Mouse (Mus musculus): ENCODE results near the gene Cuta.

The Cuta gene

DNA sequence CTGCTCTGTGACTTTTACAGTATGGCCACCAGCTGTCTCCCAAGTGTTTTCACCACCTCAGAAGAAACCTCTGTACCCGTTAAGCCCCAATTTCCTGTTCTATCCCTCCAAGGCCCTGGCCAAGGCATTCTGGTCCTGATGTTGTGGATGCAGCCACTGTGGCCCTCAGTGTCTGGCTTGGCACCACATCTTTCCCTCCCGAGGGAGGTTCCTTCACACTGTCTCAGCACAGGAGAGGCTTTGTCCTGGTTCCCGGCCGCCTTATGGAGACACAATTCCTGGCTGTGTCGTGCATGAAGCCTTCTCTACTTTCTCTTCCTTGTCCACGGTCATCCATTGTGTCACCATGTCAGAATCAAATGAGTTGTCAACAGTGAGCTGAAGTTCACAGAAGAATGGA is 45.9 kb downstream of the Cuta start:
- in situ Hi-C loops (cut with MboI, MseI), result no loop called here

DNA sequence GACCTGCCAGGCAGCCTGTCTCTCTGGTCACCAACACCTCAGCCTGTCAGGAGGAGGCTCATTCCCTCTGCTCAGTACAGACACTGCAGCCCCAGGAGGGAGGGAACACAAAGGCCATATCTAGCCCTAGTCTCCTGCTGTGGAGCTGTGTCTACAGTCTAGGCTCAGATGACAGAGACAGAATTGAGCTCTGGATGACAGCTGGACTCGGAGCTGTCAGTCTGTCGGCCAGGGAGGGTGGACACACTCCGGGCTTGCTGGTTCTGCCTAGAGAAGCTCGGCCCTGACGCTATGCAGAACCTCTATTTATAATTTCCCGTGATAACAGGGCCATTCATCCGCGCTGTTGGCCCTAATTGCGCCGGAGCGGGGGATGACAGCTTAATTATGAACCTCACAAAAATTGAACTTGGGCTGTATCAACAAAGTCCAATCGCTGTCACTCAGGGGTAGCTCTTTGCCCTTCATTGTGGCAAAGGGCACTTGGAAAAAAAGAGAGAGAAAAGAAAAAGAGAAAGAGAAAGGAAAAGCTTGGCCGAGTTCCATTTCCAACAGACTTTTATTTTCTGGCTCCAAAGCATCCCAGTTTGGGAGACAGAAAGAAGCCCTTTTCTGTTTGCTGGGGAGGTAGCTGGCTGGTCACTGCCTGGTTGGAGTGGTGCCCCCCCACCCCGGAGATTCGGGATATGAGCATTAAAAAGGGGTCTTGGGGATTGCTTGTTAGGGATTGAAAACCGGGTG is 46.6 kb downstream of the Cuta start:
- in situ Hi-C loops (cut with MboI, MseI), result no loop called here

DNA sequence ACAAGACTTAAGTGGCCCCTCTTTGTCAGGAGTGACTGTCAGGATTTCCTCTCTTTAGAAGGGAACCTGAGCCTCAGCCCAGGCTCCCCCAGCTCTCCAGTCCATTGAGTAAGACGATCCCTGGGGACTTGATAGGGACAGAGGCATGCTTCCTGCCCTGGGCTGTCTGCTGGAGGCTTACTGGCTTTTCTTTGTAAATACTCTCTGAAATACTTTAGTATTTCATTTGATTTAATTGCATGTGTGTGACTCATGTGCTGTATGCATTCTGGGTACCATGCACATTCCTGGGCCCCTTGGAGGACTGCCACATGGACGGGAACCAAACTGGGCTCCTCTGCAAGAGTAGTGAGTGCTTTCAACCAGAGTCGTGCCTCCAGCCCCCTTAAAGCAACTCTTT is 51.4 kb downstream of the Cuta start:
- in situ Hi-C loops (cut with MboI, MseI), result no loop called here

DNA sequence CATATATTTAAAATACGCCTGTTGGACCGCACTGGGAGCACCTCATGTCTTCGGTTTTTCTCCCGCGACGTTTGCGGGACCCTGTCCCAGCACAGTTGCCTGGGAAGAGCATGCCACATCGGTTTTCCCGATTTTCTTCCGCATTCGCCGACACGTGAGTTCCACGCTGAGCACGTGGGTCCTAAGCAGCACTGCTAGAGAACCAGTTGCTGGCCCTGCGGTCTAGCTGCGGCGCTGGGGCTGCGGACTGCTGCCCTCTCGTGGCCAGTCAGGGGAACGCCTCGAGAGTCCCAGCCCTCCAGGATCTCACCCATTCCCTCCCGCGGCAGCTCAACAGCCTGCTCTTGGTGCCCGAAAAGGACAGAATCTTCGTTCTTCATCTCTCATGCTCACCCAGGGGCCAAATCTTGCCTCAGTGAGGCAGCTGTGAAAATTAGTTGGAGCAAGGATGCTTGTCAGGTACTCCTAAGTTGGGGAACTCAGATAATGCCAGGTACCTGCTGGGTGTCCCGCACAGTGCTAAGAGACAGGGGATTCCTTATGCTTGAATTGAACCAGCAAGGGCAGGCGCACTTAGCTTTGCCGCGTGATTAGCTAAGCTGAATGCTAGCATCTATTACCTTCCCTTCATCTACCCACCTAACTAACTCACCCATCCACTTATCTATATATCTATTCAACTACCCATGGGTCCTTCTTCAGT is 53.2 kb downstream of the Cuta start:
- in situ Hi-C loops (cut with MboI, MseI), result no loop called here

DNA sequence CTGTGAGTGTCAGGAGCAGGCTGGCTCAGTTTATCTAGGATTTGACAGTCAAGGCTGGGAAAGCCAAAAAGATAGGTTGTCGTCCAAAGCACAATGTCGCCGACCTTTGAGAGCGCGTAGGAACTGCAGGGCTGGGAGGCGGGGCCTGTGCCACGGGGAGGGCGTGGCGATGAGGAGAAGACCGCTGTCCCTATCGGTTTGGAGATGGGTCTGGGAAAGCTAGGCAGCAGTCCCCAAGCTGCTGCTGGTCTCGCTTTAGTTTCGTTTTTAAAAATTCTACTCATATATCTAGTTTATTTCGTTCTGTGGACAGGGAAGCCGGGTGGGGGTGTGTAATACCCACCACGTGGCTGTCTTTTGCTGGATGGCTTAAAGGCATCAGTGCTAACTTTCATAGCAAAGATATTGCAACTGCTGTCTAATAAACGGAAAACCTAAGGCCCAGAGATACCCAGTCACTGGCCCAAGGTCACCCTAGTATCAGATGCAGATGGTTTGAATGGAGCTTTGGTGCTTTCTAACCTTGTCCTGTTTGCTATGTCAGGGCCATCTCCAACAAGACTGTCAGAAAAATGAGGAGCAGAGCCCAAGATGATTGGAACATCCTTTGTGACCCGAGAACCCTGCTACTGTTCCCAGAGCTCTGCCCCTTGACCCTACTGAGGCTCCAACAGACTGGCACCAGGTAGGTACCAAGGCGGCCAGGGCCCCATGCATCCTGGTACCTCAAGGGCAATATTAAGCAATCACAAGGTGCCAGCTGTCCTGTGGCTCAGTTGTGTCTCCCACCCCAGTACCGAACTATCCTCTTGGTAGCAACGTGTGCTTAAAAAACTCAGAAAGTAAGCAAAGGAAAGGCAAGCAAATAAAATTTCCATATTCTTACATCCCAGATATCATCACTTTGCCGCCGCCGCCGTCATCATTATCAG is 54.1 kb downstream of the Cuta start:
- in situ Hi-C loops (cut with MboI, MseI), result no loop called here

Measured in regulatory T cell (primary cell).